Mouse (Mus musculus) gastrocnemius, adult 8-10 months (tissue): Measurements from ENCODE around the gene Pdcd4. TPM values are rescaled to one million over a fixed set of nuclear protein-coding genes. Genes with fewer than 3 reads are reported as not detected.
"Not testable (repeated sequence)": the region's sequence is repeated elsewhere in the genome, so short reads cannot be mapped to it uniquely, and the experiment has no call there.

Experiments
- DNase-seq, 2 experiments: peaks; one replicate each; pipeline ENCODE4 v3.0.0; 2022; ENCODE audit warnings: low spot score in 2 of 2
- total RNA-seq, 4 experiments: library from RNA; stranded (reverse); gene quantifications; 2 replicates each; pipeline ENCODE4 v1.2.4; 2022

The Pdcd4 gene
- total RNA-seq, 4 experiments from 2014 or later = 12.9 to 22.3 (median 16.3) TPM

- DNase-seq = no peak
These were observed 52.7 kb downstream of the Pdcd4 start for GRCm38 (mm10) chr19:53944786-53945169.

GRCm38 (mm10) chr19:53945171-53946042 is 53.4 kb downstream of the Pdcd4 start:
- peak; percentile 9 to 24 for DNase-seq

GRCm38 (mm10) chr19:53957513-53957912 is 65.5 kb downstream of the Pdcd4 start:
- DNase-seq = no peak

GRCm38 (mm10) chr19:53962511-53962910 is 70.5 kb downstream of the Pdcd4 start:
- no peak for DNase-seq

GRCm38 (mm10) chr19:53964347-53964746 is 72.3 kb downstream of the Pdcd4 start:
- DNase-seq = not testable (repeated sequence)

- DNase-seq = no peak
These were observed 73.0 kb downstream of the Pdcd4 start for GRCm38 (mm10) chr19:53964910-53965633.

- DNase-seq = no peak
These were observed 77.2 kb downstream of the Pdcd4 start for GRCm38 (mm10) chr19:53969226-53969625.

- DNase-seq = no peak
These were observed 79.9 kb downstream of the Pdcd4 start for GRCm38 (mm10) chr19:53971938-53972337.

- no peak for DNase-seq
These were observed 81.6 kb downstream of the Pdcd4 start for GRCm38 (mm10) chr19:53973656-53974055.

Other genes with a start within 250 kb of the Pdcd4 start
- gene Rbm20, start 214.9 kb upstream of the Pdcd4 start, total RNA-seq = 10 to 100 TPM; 70.2 to 89.8 (median 84.0) TPM
- 10 to 100 TPM; 21.7 to 31.6 (median 23.4) TPM for gene Shoc2, start 52.1 kb downstream of the Pdcd4 start, total RNA-seq
- 10 to 100 TPM; 36.2 to 43.1 (median 38.0) TPM for gene Bbip1, start 52.4 kb downstream of the Pdcd4 start, total RNA-seq
- under 1 TPM; 0.10 to 0.38 (median 0.24) TPM for gene Adra2a, start 151.9 kb downstream of the Pdcd4 start, total RNA-seq